8 mouse cellular contexts compared by ENCODE assay signal in the genomic region with DNA sequence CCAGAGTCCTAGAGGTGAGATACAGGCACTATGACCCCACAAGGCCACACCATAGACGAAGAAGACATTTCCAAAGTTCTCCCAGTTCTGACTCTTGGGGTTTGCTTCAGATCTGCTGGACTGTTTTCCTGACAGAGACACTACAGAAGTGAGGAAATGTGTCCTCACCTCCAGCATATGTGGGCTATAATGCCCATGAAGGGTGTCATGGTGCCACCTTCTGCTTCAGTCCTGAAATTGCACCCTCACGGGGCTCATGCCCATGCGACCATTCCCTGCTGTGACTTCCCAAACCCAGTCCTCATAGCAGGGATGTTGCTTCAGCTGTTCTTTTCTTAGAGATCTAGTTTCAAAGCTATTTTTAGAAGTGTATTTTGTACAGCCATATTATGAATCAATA. TPM values are rescaled to one million over a fixed set of nuclear protein-coding genes. Genes with fewer than 3 reads are reported as not detected.
DNase-seq lines count a peak whose midpoint lies in the region; ATAC-seq and TF ChIP-seq lines count a peak whose summit lies in the region.

No protein-coding gene starts in this region.

- H3K9me3 ChIP-seq in forebrain, embryonic 14.5 days (replicated peaks; ENCODE audit: control insufficient read depth, low read length): no peaks in the 10 kb centered on the region
- H3K9me3 ChIP-seq in forebrain, embryonic 15.5 days: no peaks in the 10 kb centered on the region
- H3K9me3 ChIP-seq in heart, postnatal 0 days (replicated peaks; ENCODE audit: control insufficient read depth, low read length): no peaks in the 10 kb centered on the region
- no peaks in the 10 kb centered on the region for H3K9me3 ChIP-seq in liver, postnatal 0 days (ENCODE audit: low read length)

- H3K9ac ChIP-seq in forebrain, embryonic 14.5 days (ENCODE audit: low read length): no peak overlapping the region
- no peak overlapping the region for H3K9ac ChIP-seq in forebrain, embryonic 15.5 days (replicated peaks)
- no peak overlapping the region for H3K9ac ChIP-seq in heart, postnatal 0 days (replicated peaks; ENCODE audit: low read depth, low read length)
- H3K9ac ChIP-seq in liver, postnatal 0 days (replicated peaks): no peak overlapping the region

- no peak for ATAC-seq in forebrain, embryonic 14.5 days
- no peak for ATAC-seq in forebrain, embryonic 15.5 days (replicated peaks)
- peak; percentile 72 for ATAC-seq in heart, postnatal 0 days (ENCODE audit: insufficient read depth, low read depth)
- ATAC-seq in liver, postnatal 0 days: peak; percentile 62; the same call in 1 of the 2 replicates

- TF ChIP-seq EP300 in heart, postnatal 0 days (IDR thresholded peaks at IDR 0.05; ENCODE audit: low read depth): no peak
- TF ChIP-seq EP300 in liver, postnatal 0 days (IDR thresholded peaks at IDR 0.05; ENCODE audit: low read depth): no peak

- H3K4me2 ChIP-seq in forebrain, embryonic 14.5 days (ENCODE audit: low read length): no peak overlapping the region
- H3K4me2 ChIP-seq in forebrain, embryonic 15.5 days (replicated peaks): no peak overlapping the region
- no peak overlapping the region for H3K4me2 ChIP-seq in heart, postnatal 0 days (ENCODE audit: low read depth, low read length)
- no peak overlapping the region for H3K4me2 ChIP-seq in liver, postnatal 0 days (ENCODE audit: low read depth, low read length)

- H3K27me3 ChIP-seq in forebrain, embryonic 14.5 days (replicated peaks; ENCODE audit: control insufficient read depth, insufficient read depth, low read length): no peaks in the 10 kb centered on the region
- H3K27me3 ChIP-seq in forebrain, embryonic 15.5 days: no peaks in the 10 kb centered on the region
- no peaks in the 10 kb centered on the region for H3K27me3 ChIP-seq in heart, postnatal 0 days (ENCODE audit: control insufficient read depth, insufficient read depth, low read length)
- H3K27me3 ChIP-seq in liver, postnatal 0 days (ENCODE audit: insufficient read depth, low read length): no peaks in the 10 kb centered on the region

- no peaks in the 10 kb centered on the region for H3K36me3 ChIP-seq in forebrain, embryonic 14.5 days (ENCODE audit: control insufficient read depth, insufficient read depth, low read length)
- H3K36me3 ChIP-seq in forebrain, embryonic 15.5 days: no peaks in the 10 kb centered on the region
- no peaks in the 10 kb centered on the region for H3K36me3 ChIP-seq in heart, postnatal 0 days (replicated peaks; ENCODE audit: control insufficient read depth, insufficient read depth, low read length)
- no peaks in the 10 kb centered on the region for H3K36me3 ChIP-seq in liver, postnatal 0 days (replicated peaks; ENCODE audit: insufficient read depth, low read length)

- TF ChIP-seq POLR2A in bone marrow macrophage, adult 2 months (IDR thresholded peaks at IDR 0.05; ENCODE audit: borderline replicate concordance, low read depth, low read length): no peak

- 47% methylated on average over 3 of the region's 3 CpGs for WGBS in forebrain, embryonic 14.5 days
- 40% methylated on average over 3 of the region's 3 CpGs for WGBS in forebrain, embryonic 15.5 days
- WGBS in heart, postnatal 0 days: 24% methylated on average over 3 of the region's 3 CpGs
- 10% methylated on average over 3 of the region's 3 CpGs for WGBS in liver, postnatal 0 days (ENCODE audit: insufficient replicate concordance)

- H3K4me1 ChIP-seq in forebrain, embryonic 14.5 days (ENCODE audit: control insufficient read depth, insufficient read depth, low read length): peaks cover 5% of the 10 kb centered on the region
- H3K4me1 ChIP-seq in forebrain, embryonic 15.5 days: peaks cover 14% of the 10 kb centered on the region
- no peaks in the 10 kb centered on the region for H3K4me1 ChIP-seq in bone marrow macrophage, adult 2 months (ENCODE audit: control insufficient read depth, insufficient read depth, low read length)
- H3K4me1 ChIP-seq in heart, postnatal 0 days (ENCODE audit: control insufficient read depth, insufficient read depth): no peaks in the 10 kb centered on the region; the same call in 1 of the 2 replicates
- no peaks in the 10 kb centered on the region for H3K4me1 ChIP-seq in liver, postnatal 0 days (ENCODE audit: insufficient read depth)

- peak; percentile 47; the same call in 1 of the 2 replicates for TF ChIP-seq CTCF in bone marrow macrophage, adult 2 months (IDR thresholded peaks at IDR 0.05; ENCODE audit: low read depth, low read length)
- TF ChIP-seq CTCF in heart, postnatal 0 days (IDR thresholded peaks at IDR 0.05; ENCODE audit: low read depth): peak; percentile 86
- TF ChIP-seq CTCF in liver, postnatal 0 days (IDR thresholded peaks at IDR 0.05; ENCODE audit: low read depth): peak; percentile 88

- no peak overlapping the region for H3K27ac ChIP-seq in forebrain, embryonic 14.5 days (ENCODE audit: low read depth, low read length)
- H3K27ac ChIP-seq in forebrain, embryonic 15.5 days (replicated peaks): no peak overlapping the region
- no peak overlapping the region for H3K27ac ChIP-seq in bone marrow macrophage, adult 2 months (ENCODE audit: insufficient read depth, low read depth, low read length)
- H3K27ac ChIP-seq in heart, postnatal 0 days (ENCODE audit: low read depth): no peak overlapping the region
- H3K27ac ChIP-seq in liver, postnatal 0 days (ENCODE audit: low read depth): no peak overlapping the region

- peak; percentile 29 for DNase-seq in forebrain, embryonic 14.5 days (ENCODE audit: low spot score)
- peak; percentile 76 to 80 for DNase-seq in B cell, adult 2 months
- peak; percentile 59 for DNase-seq in heart, postnatal 0 days (ENCODE audit: low spot score)
- peak; percentile 64 for DNase-seq in liver, postnatal 0 days
- DNase-seq in spleen, adult 18-20 months: peak; percentile 49 to 61
- DNase-seq in layer of hippocampus, postnatal 25 days (ENCODE audit: extremely low spot score in 1 of 2, low spot score in 1 of 2): no peak

- H3K4me3 ChIP-seq in forebrain, embryonic 14.5 days (ENCODE audit: low read depth, low read length): no peak overlapping the region
- H3K4me3 ChIP-seq in forebrain, embryonic 15.5 days: no peak overlapping the region
- H3K4me3 ChIP-seq in bone marrow macrophage, adult 2 months (ENCODE audit: insufficient read depth, low read length): no peak overlapping the region
- H3K4me3 ChIP-seq in heart, postnatal 0 days (ENCODE audit: low read depth, low read length): no peak overlapping the region
- H3K4me3 ChIP-seq in liver, postnatal 0 days (ENCODE audit: low read depth, low read length): no peak overlapping the region

RNA-seq across cellular contexts. Expression of gene Sypl, which starts 56.3 kb away (rescaled TPM):
- 41.7 and 47.2 TPM in 2 replicates for polyA plus RNA-seq in forebrain, embryonic 14.5 days (2014; fragmentation: Nextera tagmentation; extraction: Ambion mirVana)
- 39.8 TPM in 2 replicates for polyA plus RNA-seq in forebrain, embryonic 15.5 days (2015; fragmentation: Nextera tagmentation; extraction: Ambion mirVana)
- polyA plus RNA-seq in bone marrow macrophage, adult 2 months (2012; ENCODE audit: insufficient read depth, insufficient read length, missing spikeins): 117 and 125 TPM in 2 replicates
- 25.2 and 45.0 TPM in 2 replicates for total RNA-seq in heart, postnatal 0 days (2014; rRNA removed; ENCODE audit: low replicate concordance)
- polyA plus RNA-seq in heart, postnatal 0 days (2015; fragmentation: Nextera tagmentation; extraction: Ambion mirVana): 91.1 and 96.3 TPM in 2 replicates
- polyA plus RNA-seq in liver, postnatal 0 days (2015; fragmentation: Nextera tagmentation; extraction: Ambion mirVana): 53.8 and 53.9 TPM in 2 replicates
- total RNA-seq in layer of hippocampus, postnatal 25 days (2021): 10 to 100 TPM; 41.2 to 44.4 TPM

Comparison
In these comparisons a context has a peak if more than half of its experiments do, and no peak if none do; other contexts are left out.
1. ATAC-seq: peak in heart, postnatal 0 days (single experiment) and liver, postnatal 0 days (single experiment); none in forebrain, embryonic 14.5 days (single experiment) and forebrain, embryonic 15.5 days (single experiment).
2. DNase-seq: peak in forebrain, embryonic 14.5 days (single experiment), B cell, adult 2 months (2 of 2), heart, postnatal 0 days (single experiment), liver, postnatal 0 days (single experiment) and spleen, adult 18-20 months (2 of 2); none in layer of hippocampus, postnatal 25 days (0 of 2).
3. Peak in every context shown above with its lines, with median percentiles within 50 percentile points of each other: CTCF ChIP-seq.